Mouse (Mus musculus) brain, embryonic 14.5 days (tissue): Measurements from ENCODE around the gene Ccdc87.

Experiments
- CTCF ChIP-seq: fragments of 200-500 bp; IDR thresholded peaks from 2 replicates; pipeline ENCODE4 v1.5.1; 2012; ENCODE audit warnings: inconsistent platforms, mild to moderate bottlenecking, moderate library complexity, borderline replicate concordance; ENCODE audit not compliant: insufficient read depth, insufficient read length; ENCODE audit errors: extremely low read depth
- POLR2A ChIP-seq: fragments of 200-500 bp; IDR thresholded peaks from 2 replicates; pipeline ENCODE4 v1.6.1; 2012; ENCODE audit warnings: mild to moderate bottlenecking, inconsistent platforms, borderline replicate concordance; ENCODE audit not compliant: poor library complexity, insufficient read depth, insufficient read length, severe bottlenecking; ENCODE audit errors: extremely low read depth

- TF ChIP-seq POLR2A (no peak), CTCF (no peak)
These were observed 18.4 kb upstream of the Ccdc87 start for GRCm38 (mm10) chr19:4820678-4821303.
